ENCODE assay signal across 23 mouse cellular contexts in genomic region chr4:31293752-31294151, GRCm38 (mm10).
"Had no signal": no experiment of that assay in that cellular context is flagged by ENCODE, and none has a peak within 500 bp of the region (broad histone marks: within the 10 kb centered on the region; RNA-seq: fewer than 3 reads in every experiment).

No protein-coding gene starts in this region.

- H3K4me2 ChIP-seq: forebrain, embryonic 15.5 days; heart, embryonic 11.5 days; heart, embryonic 13.5 days; heart, embryonic 15.5 days; hindbrain, embryonic 13.5 days; hindbrain, embryonic 15.5 days; limb, embryonic 13.5 days; limb, embryonic 15.5 days; liver, embryonic 12.5 days had no signal

- H3K27me3 ChIP-seq: forebrain, embryonic 15.5 days; heart, embryonic 13.5 days; heart, embryonic 15.5 days; hindbrain, embryonic 13.5 days; hindbrain, embryonic 15.5 days; limb, embryonic 13.5 days; limb, embryonic 15.5 days; liver, embryonic 12.5 days had no signal

- H3K4me1 ChIP-seq: forebrain, embryonic 15.5 days; limb, embryonic 15.5 days; liver, embryonic 12.5 days had no signal

- H3K27ac ChIP-seq: forebrain, embryonic 15.5 days; heart, adult 2 months; heart, embryonic 13.5 days; heart, embryonic 15.5 days; hindbrain, embryonic 13.5 days; hindbrain, embryonic 15.5 days; hindbrain, postnatal 0 days; limb, embryonic 13.5 days; limb, embryonic 15.5 days; liver, embryonic 12.5 days; liver, embryonic 14.5 days had no signal

- DNase-seq: forebrain, postnatal 0 days; gastrocnemius, postnatal 14 days; gastrocnemius, postnatal 36 days; heart, adult 11 months; heart, adult 2 months; heart, postnatal 14 days; heart, postnatal 36 days; kidney, adult 18-20 months; layer of hippocampus, adult 9-11 months; layer of hippocampus, postnatal 36 days; left cerebral cortex, postnatal 4 days; lung, adult 18-20 months had no signal

- H3K9ac ChIP-seq: forebrain, embryonic 15.5 days; forebrain, postnatal 0 days; heart, embryonic 13.5 days; heart, embryonic 15.5 days; hindbrain, embryonic 13.5 days; hindbrain, embryonic 15.5 days; limb, embryonic 13.5 days; limb, embryonic 15.5 days; liver, embryonic 12.5 days; liver, embryonic 14.5 days had no signal

- H3K4me3 ChIP-seq: forebrain, embryonic 15.5 days; heart, adult 2 months; heart, embryonic 13.5 days; heart, embryonic 15.5 days; hindbrain, embryonic 13.5 days; hindbrain, embryonic 15.5 days; limb, embryonic 13.5 days; limb, embryonic 15.5 days; liver, embryonic 12.5 days had no signal

- H3K36me3 ChIP-seq: forebrain, embryonic 15.5 days; heart, embryonic 13.5 days; heart, embryonic 15.5 days; hindbrain, embryonic 13.5 days; hindbrain, embryonic 15.5 days; limb, embryonic 13.5 days; limb, embryonic 15.5 days; liver, embryonic 12.5 days had no signal

- H3K9me3 ChIP-seq: forebrain, embryonic 15.5 days; heart, embryonic 13.5 days; heart, embryonic 15.5 days; hindbrain, embryonic 13.5 days; hindbrain, embryonic 15.5 days; limb, embryonic 13.5 days; limb, embryonic 15.5 days; liver, embryonic 12.5 days had no signal

- ATAC-seq: forebrain, embryonic 15.5 days; forebrain, postnatal 0 days; hindbrain, postnatal 0 days; liver, embryonic 12.5 days had no signal
